Mouse (Mus musculus) MEL (cell line): ENCODE measurements around the gene Selenow. TPM values are rescaled to one million over a fixed set of nuclear protein-coding genes. Genes with fewer than 3 reads are reported as not detected.

Experiments
- DNase-seq: peaks from one replicate; pipeline ENCODE4 v3.0.0; 2011; ENCODE audit warnings: low read depth, low spot score
- H3K27ac ChIP-seq: 2 replicates; pipeline ENCODE4 v1.5.1; 2012; ENCODE audit warnings: low read depth, mild to moderate bottlenecking, control low read depth, low read length, moderate library complexity; ENCODE audit not compliant: control insufficient read depth
- H3K27me3 ChIP-seq, 2 experiments: fragments of 150-350 bp in 1 of 2; sonication (generic) in 1 of 2; 2 replicates each; pipeline ENCODE4 v1.6.1; 2012; ENCODE audit warnings: low read length in 2 of 2, mild to moderate bottlenecking in 2 of 2, improper control_type of control experiment in 1 of 2, moderate library complexity in 1 of 2; ENCODE audit not compliant: insufficient read depth in 2 of 2, control insufficient read depth in 1 of 2
- H3K36me3 ChIP-seq, 2 experiments: 2 replicates each; pipeline ENCODE4 v1.6.1; 2012 to 2014; ENCODE audit warnings: low read length in 2 of 2, improper control_type of control experiment in 1 of 2, inconsistent platforms in 1 of 2, mild to moderate bottlenecking in 1 of 2; ENCODE audit not compliant: insufficient read depth in 2 of 2, control insufficient read depth in 1 of 2
- H3K4me1 ChIP-seq, 2 experiments: fragments of 150-350 bp in 1 of 2; sonication (generic) in 1 of 2; 2 replicates each; pipeline ENCODE4 v1.6.1; 2012; ENCODE audit warnings: low read length in 2 of 2, improper control_type of control experiment in 1 of 2, mild to moderate bottlenecking in 1 of 2; ENCODE audit not compliant: insufficient read depth in 2 of 2, control insufficient read depth in 1 of 2
- H3K4me3 ChIP-seq, 2 experiments: fragments of 150-350 bp in 1 of 2; sonication (generic) in 1 of 2; 2 replicates each; pipeline ENCODE4 v1.5.1; 2012; ENCODE audit warnings: low read depth in 2 of 2, low read length in 2 of 2, mild to moderate bottlenecking in 2 of 2, moderate library complexity in 2 of 2, control low read depth in 1 of 2, improper control_type of control experiment in 1 of 2; ENCODE audit not compliant: control insufficient read depth in 1 of 2, insufficient read depth in 1 of 2
- H3K79me2 ChIP-seq: 2 replicates; pipeline ENCODE4 v1.6.1; 2012; ENCODE audit warnings: mild to moderate bottlenecking, low read length, moderate library complexity; ENCODE audit not compliant: control insufficient read depth, poor library complexity, insufficient read depth
- H3K9ac ChIP-seq: 2 replicates; pipeline ENCODE4 v1.6.1; 2012; ENCODE audit warnings: low read depth, mild to moderate bottlenecking, control low read depth, low read length, moderate library complexity; ENCODE audit not compliant: control insufficient read depth, poor library complexity, severe bottlenecking
- H3K9me3 ChIP-seq: fragments of 150-350 bp; sonication (generic); replicated peaks from 2 replicates; pipeline ENCODE4 v1.6.1; 2012; ENCODE audit warnings: mild to moderate bottlenecking, low read length, improper control_type of control experiment, moderate library complexity; ENCODE audit not compliant: insufficient read depth
- BHLHE40 ChIP-seq: IDR thresholded peaks from 2 replicates; pipeline ENCODE4 v1.6.1; 2012; ENCODE audit warnings: low read depth, mild to moderate bottlenecking, inconsistent platforms, low read length, improper control_type of control experiment, borderline replicate concordance
- CHD1 ChIP-seq: IDR thresholded peaks from 2 replicates; pipeline ENCODE4 v1.6.1; 2012; ENCODE audit warnings: low read depth, mild to moderate bottlenecking, inconsistent platforms, low read length, improper control_type of control experiment
- CHD2 ChIP-seq: IDR thresholded peaks from 2 replicates; pipeline ENCODE4 v1.6.1; 2011; ENCODE audit warnings: low read length, improper control_type of control experiment
- CTCF ChIP-seq, 3 experiments: IDR thresholded peaks in 2 of 3; conservative IDR thresholded peaks in 1 of 3; 2 replicates each; pipeline ENCODE4 v1.5.1; 2011 to 2012; ENCODE audit warnings: low read length in 3 of 3, low read depth in 2 of 3, mild to moderate bottlenecking in 2 of 3, improper control_type of control experiment in 1 of 3, inconsistent platforms in 1 of 3, mixed read lengths in 1 of 3, moderate library complexity in 1 of 3; ENCODE audit not compliant: control insufficient read depth in 1 of 3, insufficient read depth in 1 of 3, poor library complexity in 1 of 3, severe bottlenecking in 1 of 3
- E2F4 ChIP-seq: IDR thresholded peaks from 2 replicates; pipeline ENCODE4 v1.6.1; 2011; ENCODE audit warnings: low read depth, low read length, improper control_type of control experiment, borderline replicate concordance
- ELF1 ChIP-seq: IDR thresholded peaks from 2 replicates; pipeline ENCODE4 v1.6.1; 2014; ENCODE audit warnings: low read depth, mild to moderate bottlenecking, inconsistent platforms, low read length, improper control_type of control experiment, moderate library complexity
- ETS1 ChIP-seq: IDR thresholded peaks from 2 replicates; pipeline ENCODE4 v1.6.1; 2012; ENCODE audit warnings: low read depth, mild to moderate bottlenecking, inconsistent platforms, low read length, improper control_type of control experiment, moderate library complexity
- GATA1 ChIP-seq: IDR thresholded peaks from 2 replicates; pipeline ENCODE4 v1.6.1; 2011; ENCODE audit warnings: low read depth, low read length, improper control_type of control experiment
- HCFC1 ChIP-seq: IDR thresholded peaks from 2 replicates; pipeline ENCODE4 v1.6.1; 2012; ENCODE audit warnings: low read depth, mild to moderate bottlenecking, inconsistent platforms, low read length, improper control_type of control experiment, moderate library complexity
- JUND ChIP-seq: IDR thresholded peaks from 2 replicates; pipeline ENCODE4 v1.6.1; 2011; ENCODE audit warnings: low read depth, mild to moderate bottlenecking, improper control_type of control experiment, low read length
- MAFK ChIP-seq: IDR thresholded peaks from 2 replicates; pipeline ENCODE4 v1.6.1; 2011; ENCODE audit warnings: low read depth, mild to moderate bottlenecking, low read length, improper control_type of control experiment, borderline replicate concordance
- MAX ChIP-seq: IDR thresholded peaks from 2 replicates; pipeline ENCODE4 v1.6.1; 2011; ENCODE audit warnings: low read length, improper control_type of control experiment
- MEF2A ChIP-seq: IDR thresholded peaks from 2 replicates; pipeline ENCODE4 v1.6.1; 2014; ENCODE audit warnings: low read depth, mild to moderate bottlenecking, inconsistent platforms, low read length, improper control_type of control experiment; ENCODE audit not compliant: poor library complexity, insufficient replicate concordance, severe bottlenecking; ENCODE audit errors: extremely low read depth
- MYB ChIP-seq: IDR thresholded peaks from 2 replicates; pipeline ENCODE4 v1.6.1; 2011; ENCODE audit warnings: mild to moderate bottlenecking, low read depth, low read length, improper control_type of control experiment
- MYC ChIP-seq: IDR thresholded peaks from 2 replicates; pipeline ENCODE4 v1.6.1; 2011; ENCODE audit warnings: low read depth, mild to moderate bottlenecking, low read length, improper control_type of control experiment, moderate library complexity
- NELFE ChIP-seq: IDR thresholded peaks from 2 replicates; pipeline ENCODE4 v1.6.1; 2011; ENCODE audit warnings: low read depth, low read length, improper control_type of control experiment
- POLR2A ChIP-seq, 2 experiments: IDR thresholded peaks; 2 replicates each; pipeline ENCODE4 v1.6.1; 2011 to 2012; ENCODE audit warnings: low read length in 2 of 2, mild to moderate bottlenecking in 2 of 2, control low read depth in 1 of 2, improper control_type of control experiment in 1 of 2, low read depth in 1 of 2, moderate library complexity in 1 of 2; ENCODE audit not compliant: control insufficient read depth in 1 of 2, insufficient read depth in 1 of 2, poor library complexity in 1 of 2
- POLR2AphosphoS2 ChIP-seq: IDR thresholded peaks from 2 replicates; pipeline ENCODE4 v1.6.1; 2011; ENCODE audit warnings: low read length, improper control_type of control experiment
- RAD21 ChIP-seq: IDR thresholded peaks from 2 replicates; pipeline ENCODE4 v1.6.1; 2011; ENCODE audit warnings: mild to moderate bottlenecking, low read depth, low read length, improper control_type of control experiment
- RCOR1 ChIP-seq: IDR thresholded peaks from 2 replicates; pipeline ENCODE4 v1.6.1; 2012; ENCODE audit warnings: low read depth, mild to moderate bottlenecking, inconsistent platforms, low read length, improper control_type of control experiment
- SIN3A ChIP-seq: IDR thresholded peaks from 2 replicates; pipeline ENCODE4 v1.6.1; 2012; ENCODE audit warnings: low read length, improper control_type of control experiment, inconsistent platforms
- SMC3 ChIP-seq: IDR thresholded peaks from 2 replicates; pipeline ENCODE4 v1.6.1; 2011; ENCODE audit warnings: low read depth, low read length, improper control_type of control experiment
- TBP ChIP-seq: IDR thresholded peaks from 2 replicates; pipeline ENCODE4 v1.8.0; 2011; ENCODE audit warnings: low read depth, low read length, improper control_type of control experiment
- USF2 ChIP-seq, 2 experiments: IDR thresholded peaks; 2 replicates each; pipeline ENCODE4 v1.6.1; 2011 to 2012; ENCODE audit warnings: improper control_type of control experiment in 2 of 2, low read length in 2 of 2, borderline replicate concordance in 1 of 2, inconsistent platforms in 1 of 2, low read depth in 1 of 2, mild to moderate bottlenecking in 1 of 2; ENCODE audit not compliant: insufficient read depth in 1 of 2
- ZC3H11A ChIP-seq: IDR thresholded peaks from 2 replicates; pipeline ENCODE4 v1.6.1; 2012; ENCODE audit warnings: low read depth, mild to moderate bottlenecking, inconsistent platforms, low read length, improper control_type of control experiment
- ZKSCAN1 ChIP-seq: IDR thresholded peaks from 2 replicates; pipeline ENCODE4 v1.6.1; 2012; ENCODE audit warnings: low read depth, mild to moderate bottlenecking, inconsistent platforms, low read length, improper control_type of control experiment, moderate library complexity
- ZMIZ1 ChIP-seq: IDR thresholded peaks from 2 replicates; pipeline ENCODE4 v1.6.1; 2012; ENCODE audit warnings: low read depth, mild to moderate bottlenecking, inconsistent platforms, low read length, improper control_type of control experiment, moderate library complexity
- polyA plus RNA-seq, 2 experiments: library from polyadenylated mRNA; stranded (reverse) in 1 of 2; unstranded in 1 of 2; fragments of >175 nt in 1 of 2; fragments of >200 nt in 1 of 2; gene quantifications; 2 replicates each; pipeline versions ENCODE4 v1.2.1 to v1.2.4; 2012; ENCODE audit warnings: low replicate concordance in 2 of 2, low read depth in 1 of 2; ENCODE audit not compliant: insufficient read length in 2 of 2, insufficient read depth in 1 of 2, missing spikeins in 1 of 2
- total RNA-seq: library from RNA; depleted of rRNA; stranded (reverse); fragments of 300-350 nt; gene quantifications from 2 replicates; pipeline ENCODE4 v1.2.3, GENCODE M21; 2012

The Selenow gene
- total and polyA plus RNA-seq, 3 experiments, result 13.1 to 71.2 TPM; not detected in 1

- Histone ChIP-seq H3K27me3 (no peaks in the 10 kb centered on the region), H3K9ac (no peak overlapping the region), H3K9me3 (no peaks in the 10 kb centered on the region), H3K79me2 (peaks cover 5% of the 10 kb centered on the region), H3K36me3 (peaks cover 0 to 14% of the 10 kb centered on the region in 2 experiments; a peak in 2 of 4 replicates), H3K4me3 (no peak overlapping the region), H3K27ac (no peak overlapping the region), H3K4me1 (no peaks in the 10 kb centered on the region)
- no peak for DNase-seq
- TF ChIP-seq RCOR1 (no peak), MAFK (no peak), RAD21 (no peak), MAX (no peak), TBP (no peak), ETS1 (no peak), HCFC1 (no peak), ZMIZ1 (no peak), POLR2AphosphoS2 (no peak), MYB (no peak), MEF2A (no peak), USF2 (IDR thresholded peaks at IDR 0.05; ENCODE audit: borderline replicate concordance in 1 of 2, insufficient read depth in 1 of 2, low read depth in 1 of 2, low read length in 2 of 2) (no peak), CHD2 (no peak), GATA1 (no peak), SIN3A (no peak), ZKSCAN1 (no peak), POLR2A (IDR thresholded peaks at IDR 0.05; ENCODE audit: control insufficient read depth in 1 of 2, insufficient read depth in 1 of 2, low read depth in 1 of 2, low read length in 2 of 2, poor library complexity in 1 of 2) (no peak), MYC (no peak)
Measured at GRCm38 (mm10) chr7:15938621-15939020, 16.4 kb upstream of the Selenow start.

GRCm38 (mm10) chr7:15937491-15937890 is 15.3 kb upstream of the Selenow start:
- no peak overlapping the region for H3K4me3 ChIP-seq
- H3K4me1 ChIP-seq, result no peaks in the 10 kb centered on the region
- no peak overlapping the region for H3K9ac ChIP-seq
- DNase-seq, result no peak
- no peak overlapping the region for H3K27ac ChIP-seq
- H3K9me3 ChIP-seq, result no peaks in the 10 kb centered on the region
- no peak for TF ChIP-seq JUND
- no peak for TF ChIP-seq CTCF (IDR thresholded peaks at IDR 0.05 in 2 of 3, conservative IDR thresholded peaks at IDR 0.05 in 1 of 3; ENCODE audit: control insufficient read depth in 1 of 3, insufficient read depth in 1 of 3, low read depth in 2 of 3, low read length in 3 of 3, poor library complexity in 1 of 3, severe bottlenecking in 1 of 3)
- TF ChIP-seq SIN3A, result no peak
- TF ChIP-seq RCOR1, result no peak
- TF ChIP-seq NELFE, result no peak
- no peak for TF ChIP-seq ETS1
- TF ChIP-seq CHD1, result no peak
- no peak for TF ChIP-seq MAX
- TF ChIP-seq BHLHE40, result no peak
- no peak for TF ChIP-seq CHD2
- no peak for TF ChIP-seq RAD21
- TF ChIP-seq HCFC1, result no peak
- TF ChIP-seq E2F4, result no peak
- TF ChIP-seq ZMIZ1, result no peak
- no peak for TF ChIP-seq MEF2A
- TF ChIP-seq ZC3H11A, result no peak
- TF ChIP-seq SMC3, result no peak
- TF ChIP-seq ELF1, result no peak
- H3K79me2 ChIP-seq, result no peaks in the 10 kb centered on the region
- no peaks in the 10 kb centered on the region for H3K27me3 ChIP-seq
- peaks cover 0 to 10% of the 10 kb centered on the region in 2 experiments; a peak in 2 of 4 replicates for H3K36me3 ChIP-seq
